Mouse (Mus musculus): ENCODE measurements around the gene Gigyf1. TPM values are rescaled to one million over a fixed set of nuclear protein-coding genes. Genes with fewer than 3 reads are reported as not detected.

The Gigyf1 gene
- polyA plus RNA-seq (2012; rRNA removed) (4.6 and 5.7 TPM in 2 replicates), polyA plus RNA-seq (2014; fragmentation: Nextera tagmentation; extraction: Ambion mirVana) (2.1 and 2.8 TPM in 2 replicates)

DNA sequence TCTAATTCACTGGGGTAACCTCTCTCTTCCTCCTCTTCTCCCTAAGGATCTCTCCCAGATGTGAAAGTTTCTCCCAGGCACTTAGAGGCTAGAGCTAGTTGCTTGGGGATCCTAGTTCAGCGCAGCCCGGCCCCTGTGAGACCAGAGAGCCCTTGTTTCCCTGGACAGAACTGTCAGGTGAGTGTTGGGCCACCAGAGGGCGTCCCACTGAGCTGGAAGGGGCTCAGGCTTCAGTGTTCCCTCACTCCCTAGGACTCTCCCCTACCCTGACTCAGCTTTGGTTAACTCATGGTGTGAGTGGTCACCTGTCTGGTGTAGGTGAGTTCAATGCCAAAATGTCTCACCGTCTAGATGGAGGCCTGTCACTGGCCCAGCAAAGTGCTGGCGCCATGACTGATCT is at the start of gene Gigyf1:
Gigyf1 (plus strand) TSS at position 113 of the 400 bp plus-strand sequence.
- H3K27ac ChIP-seq: no peak within 1 kb of the TSS
- ATAC-seq (ENCODE audit: insufficient read depth): no peak
- no peak within 1 kb of the TSS for H3K4me2 ChIP-seq (ENCODE audit: low read depth)
- H3K4me3 ChIP-seq (ENCODE audit: insufficient read depth in 1 of 2, low read depth in 2 of 2, low read length in 2 of 2): no peak within 1 kb of the TSS
- H3K27me3 ChIP-seq (ENCODE audit: control insufficient read depth, insufficient read depth, low read length): no peaks in the 10 kb centered on the region
- no peaks in the 10 kb centered on the region for H3K4me1 ChIP-seq (replicated peaks; ENCODE audit: control insufficient read depth in 2 of 2, insufficient read depth in 2 of 2, low read length in 1 of 2)
- peak; percentile 83 for TF ChIP-seq CTCF (IDR thresholded peaks at IDR 0.05; ENCODE audit: low read depth)
- no peak for TF ChIP-seq EP300 (IDR thresholded peaks at IDR 0.05; ENCODE audit: low read depth)
- DNase-seq (ENCODE audit: low read depth in 3 of 3, low spot score in 3 of 3): no peak
- no peak within 1 kb of the TSS for H3K9ac ChIP-seq (replicated peaks)
- peaks cover 21% of the 10 kb centered on the region for H3K36me3 ChIP-seq (replicated peaks; ENCODE audit: control insufficient read depth, insufficient read depth, low read depth)
- H3K9me3 ChIP-seq (ENCODE audit: control insufficient read depth, low read length): no peaks in the 10 kb centered on the region
- 72% methylated on average over 5 of the region's 5 CpGs for WGBS (ENCODE audit: insufficient replicate concordance)

DNA sequence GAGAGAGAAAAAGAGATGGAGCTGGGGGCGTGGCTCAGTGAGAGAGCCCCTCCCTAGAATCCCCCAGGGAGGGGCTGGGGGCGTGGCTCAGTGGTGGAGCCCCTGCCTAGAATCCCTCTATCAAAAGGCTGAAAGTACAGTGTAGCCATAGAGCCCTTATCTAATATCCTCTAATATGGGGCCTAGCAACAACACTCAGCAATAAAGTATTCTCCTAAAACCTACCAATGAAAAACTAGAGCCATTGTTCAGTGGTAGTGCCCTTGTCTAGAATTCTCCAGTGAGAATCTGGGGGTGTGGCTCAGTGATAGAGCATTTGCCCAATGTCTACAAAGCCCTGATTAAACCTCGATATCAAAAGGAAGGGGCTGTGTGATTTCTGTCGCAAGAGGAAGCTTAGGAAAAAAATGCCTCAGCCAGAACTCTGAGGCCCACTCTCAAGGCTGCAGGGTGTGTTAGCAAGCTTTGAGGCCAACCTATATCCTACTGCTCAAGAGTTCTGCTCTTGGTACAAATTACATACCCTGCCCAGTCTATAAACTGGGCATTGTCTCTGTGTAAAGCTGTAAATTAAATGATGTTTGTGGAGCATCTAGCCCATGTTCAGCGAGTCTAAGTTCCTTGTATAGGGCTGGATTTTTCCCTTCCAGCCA is 46.0 kb upstream of the Gigyf1 start:
- H3K9me3 ChIP-seq (ENCODE audit: control insufficient read depth, low read length): no peaks in the 10 kb centered on the region
- H3K4me1 ChIP-seq (replicated peaks; ENCODE audit: control insufficient read depth in 2 of 2, insufficient read depth in 2 of 2, low read length in 1 of 2): peaks cover 0 to 2% of the 10 kb centered on the region in 2 experiments; a peak in 1 of 4 replicates
- 24% methylated on average over 5 of the region's 5 CpGs for WGBS (ENCODE audit: insufficient replicate concordance)
- no peaks in the 10 kb centered on the region for H3K27me3 ChIP-seq (ENCODE audit: control insufficient read depth, insufficient read depth, low read length)
- no peak overlapping the region for H3K4me3 ChIP-seq (ENCODE audit: insufficient read depth in 1 of 2, low read depth in 2 of 2, low read length in 2 of 2)
- no peak for ATAC-seq (ENCODE audit: insufficient read depth)
- no peak overlapping the region for H3K27ac ChIP-seq
- no peaks in the 10 kb centered on the region for H3K36me3 ChIP-seq (replicated peaks; ENCODE audit: control insufficient read depth, insufficient read depth, low read depth)
- no peak overlapping the region for H3K4me2 ChIP-seq (ENCODE audit: low read depth)
- no peak for DNase-seq (ENCODE audit: low read depth in 3 of 3, low spot score in 3 of 3)
- TF ChIP-seq CTCF (IDR thresholded peaks at IDR 0.05; ENCODE audit: low read depth) (no peak), EP300 (IDR thresholded peaks at IDR 0.05; ENCODE audit: low read depth) (no peak)
- no peak overlapping the region for H3K9ac ChIP-seq (replicated peaks)

DNA sequence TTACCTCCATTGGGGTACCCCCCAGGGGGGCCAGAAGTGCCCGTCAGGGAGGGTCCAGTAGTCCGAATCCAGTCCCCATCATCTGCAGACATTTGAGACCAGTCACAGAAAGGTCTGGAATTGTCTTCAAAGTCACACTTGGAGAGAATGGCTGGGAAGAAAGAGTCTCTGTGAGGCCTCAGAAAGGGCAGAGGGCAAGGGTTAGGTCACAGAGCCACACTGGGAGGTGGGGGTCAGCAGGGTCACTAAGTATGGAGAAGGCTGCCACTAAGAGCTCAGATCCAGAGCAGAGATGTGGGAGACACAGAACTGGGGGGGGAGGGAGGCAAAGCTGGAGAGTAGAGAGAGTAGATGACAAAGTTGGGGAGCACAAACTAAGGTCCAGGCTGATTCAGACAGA is 44.0 kb upstream of the Gigyf1 start:
- TF ChIP-seq EP300 (IDR thresholded peaks at IDR 0.05; ENCODE audit: low read depth): no peak
- no peak for TF ChIP-seq CTCF (IDR thresholded peaks at IDR 0.05; ENCODE audit: low read depth)
- Histone ChIP-seq H3K9me3 (ENCODE audit: control insufficient read depth, low read length) (no peaks in the 10 kb centered on the region), H3K27ac (no peak overlapping the region), H3K4me2 (ENCODE audit: low read depth) (no peak overlapping the region), H3K27me3 (ENCODE audit: control insufficient read depth, insufficient read depth, low read length) (no peaks in the 10 kb centered on the region), H3K9ac (replicated peaks) (no peak overlapping the region), H3K36me3 (replicated peaks; ENCODE audit: control insufficient read depth, insufficient read depth, low read depth) (no peaks in the 10 kb centered on the region), H3K4me1 (replicated peaks; ENCODE audit: control insufficient read depth in 2 of 2, insufficient read depth in 2 of 2, low read length in 1 of 2) (peaks cover 0 to 2% of the 10 kb centered on the region in 2 experiments; a peak in 1 of 4 replicates), H3K4me3 (ENCODE audit: insufficient read depth in 1 of 2, low read depth in 2 of 2, low read length in 2 of 2) (no peak overlapping the region)
- ATAC-seq (ENCODE audit: insufficient read depth) (no peak), DNase-seq (ENCODE audit: low read depth in 3 of 3, low spot score in 3 of 3) (no peak)
- 52% methylated on average over 2 of the region's 2 CpGs for WGBS (ENCODE audit: insufficient replicate concordance)

DNA sequence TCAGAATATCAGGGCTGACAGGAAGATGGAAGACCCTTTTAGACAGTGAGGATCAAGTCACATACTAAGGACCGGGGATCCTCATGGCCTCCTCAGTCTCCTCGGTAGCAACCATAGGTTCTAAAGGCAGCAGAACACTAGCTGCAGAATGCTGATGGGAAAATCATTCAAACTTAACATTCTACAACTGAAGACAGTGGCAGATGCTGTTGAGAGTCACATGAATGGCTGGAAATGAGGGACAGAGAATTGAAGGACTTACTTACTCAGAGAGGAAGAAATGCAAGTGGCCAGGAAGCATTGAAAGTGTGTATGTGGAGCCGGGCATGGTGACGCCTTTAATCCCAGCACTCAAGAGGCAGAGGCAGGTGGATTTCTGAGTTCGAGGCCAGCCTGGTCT is 41.4 kb upstream of the Gigyf1 start, which contains the start of gene Zan:
Zan (minus strand) TSS at position 101 of the 400 bp plus-strand sequence.
- H3K9me3 ChIP-seq (ENCODE audit: control insufficient read depth, low read length): no peaks in the 10 kb centered on the region
- WGBS (ENCODE audit: insufficient replicate concordance): 57% methylated on average over 5 of the region's 5 CpGs
- no peaks in the 10 kb centered on the region for H3K27me3 ChIP-seq (ENCODE audit: control insufficient read depth, insufficient read depth, low read length)
- H3K4me1 ChIP-seq (replicated peaks; ENCODE audit: control insufficient read depth in 2 of 2, insufficient read depth in 2 of 2, low read length in 1 of 2): peaks cover 0 to 2% of the 10 kb centered on the region in 2 experiments; a peak in 1 of 4 replicates
- no peak within 1 kb of the TSS for H3K9ac ChIP-seq (replicated peaks)
- DNase-seq (ENCODE audit: low read depth in 3 of 3, low spot score in 3 of 3) (no peak), ATAC-seq (ENCODE audit: insufficient read depth) (no peak)
- no peak within 1 kb of the TSS for H3K4me2 ChIP-seq (ENCODE audit: low read depth)
- no peak within 1 kb of the TSS for H3K4me3 ChIP-seq (ENCODE audit: insufficient read depth in 1 of 2, low read depth in 2 of 2, low read length in 2 of 2)
- H3K36me3 ChIP-seq (replicated peaks; ENCODE audit: control insufficient read depth, insufficient read depth, low read depth): no peaks in the 10 kb centered on the region
- TF ChIP-seq EP300 (IDR thresholded peaks at IDR 0.05; ENCODE audit: low read depth) (no peak), CTCF (IDR thresholded peaks at IDR 0.05; ENCODE audit: low read depth) (no peak)
- H3K27ac ChIP-seq: no peak within 1 kb of the TSS

DNA sequence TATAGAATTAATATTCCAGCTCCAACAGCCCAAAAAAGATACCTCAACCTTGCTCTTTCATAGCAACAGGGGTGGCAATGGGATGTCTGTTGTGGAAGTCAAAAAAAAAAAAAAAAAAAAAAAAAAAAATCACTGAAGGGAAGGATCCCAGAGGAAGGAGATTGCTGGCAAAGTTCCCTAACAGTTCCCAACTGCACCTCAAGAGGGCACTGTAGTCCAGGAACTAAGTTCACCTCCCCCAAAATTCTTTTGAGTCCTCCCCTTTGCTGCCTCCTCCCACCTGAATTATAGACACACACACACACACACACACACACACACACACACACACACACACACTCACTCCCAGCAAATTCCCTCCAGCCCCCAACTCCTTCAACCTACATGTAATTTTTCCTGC is 37.2 kb upstream of the Gigyf1 start:
- no peak overlapping the region for H3K4me3 ChIP-seq (ENCODE audit: insufficient read depth in 1 of 2, low read depth in 2 of 2, low read length in 2 of 2)
- no peaks in the 10 kb centered on the region for H3K36me3 ChIP-seq (replicated peaks; ENCODE audit: control insufficient read depth, insufficient read depth, low read depth)
- DNase-seq (ENCODE audit: low read depth in 3 of 3, low spot score in 3 of 3): peak; percentile 39 to 50 (median 42)
- no peak for ATAC-seq (ENCODE audit: insufficient read depth)
- TF ChIP-seq CTCF (IDR thresholded peaks at IDR 0.05; ENCODE audit: low read depth) (peak; percentile 73), EP300 (IDR thresholded peaks at IDR 0.05; ENCODE audit: low read depth) (no peak)
- no peak overlapping the region for H3K27ac ChIP-seq
- peaks cover 12% of the 10 kb centered on the region for H3K27me3 ChIP-seq (ENCODE audit: control insufficient read depth, insufficient read depth, low read length)
- H3K4me2 ChIP-seq (ENCODE audit: low read depth): no peak overlapping the region
- H3K9me3 ChIP-seq (ENCODE audit: control insufficient read depth, low read length): no peaks in the 10 kb centered on the region
- no peak overlapping the region for H3K9ac ChIP-seq (replicated peaks)
- no peaks in the 10 kb centered on the region; a peak in 1 of 4 replicates for H3K4me1 ChIP-seq (replicated peaks; ENCODE audit: control insufficient read depth in 2 of 2, insufficient read depth in 2 of 2, low read length in 1 of 2)
